Mouse (Mus musculus) hindbrain, embryonic 11.5 days (tissue): ENCODE measurements around the gene Lgr5. TPM values are rescaled to one million over a fixed set of nuclear protein-coding genes. Genes with fewer than 3 reads are reported as not detected.
A peak's percentile ranks its signal among the peaks of the same experiment; 100 is the strongest.

Source experiments
- ATAC-seq: fragments of 200-750 bp; cut with Nextera tagmentation; 2 replicates; pipeline ENCODE4 v1.8.0; 2017; ENCODE audit warnings: mild to moderate bottlenecking, moderate TSS enrichment, moderate library complexity; ENCODE audit not compliant: low FRiP score
- DNase-seq: peaks from one replicate; pipeline ENCODE4 v3.0.0-alpha.2; 2015; ENCODE audit warnings: low spot score
- H3K27ac ChIP-seq: fragments of 300-500 bp; sonication (generic); 2 replicates; pipeline ENCODE4 v1.5.1; 2014; ENCODE audit warnings: mild to moderate bottlenecking, low read depth, low read length
- H3K27me3 ChIP-seq: fragments of 300-500 bp; sonication (generic); 2 replicates; pipeline ENCODE4 v1.6.1; 2014; ENCODE audit warnings: mild to moderate bottlenecking, low read length, moderate library complexity, mixed read lengths; ENCODE audit not compliant: control insufficient read depth, insufficient read depth
- H3K36me3 ChIP-seq: fragments of 300-500 bp; sonication (generic); 2 replicates; pipeline ENCODE4 v1.6.1; 2014; ENCODE audit warnings: mild to moderate bottlenecking, low read length, moderate library complexity, mixed read lengths; ENCODE audit not compliant: control insufficient read depth, insufficient read depth
- H3K4me1 ChIP-seq: fragments of 300-500 bp; sonication (generic); replicated peaks from 2 replicates; pipeline ENCODE4 v1.6.1; 2014; ENCODE audit warnings: low read length, mixed read lengths; ENCODE audit not compliant: control insufficient read depth, insufficient read depth
- H3K4me2 ChIP-seq: fragments of 300-500 bp; sonication (generic); replicated peaks from 2 replicates; pipeline ENCODE4 v1.6.1; 2014; ENCODE audit warnings: mild to moderate bottlenecking, low read depth, low read length
- H3K4me3 ChIP-seq: fragments of 300-500 bp; sonication (generic); 2 replicates; pipeline ENCODE4 v1.5.1; 2014; ENCODE audit warnings: low read depth, low read length
- H3K9ac ChIP-seq: fragments of 300-500 bp; sonication (generic); 2 replicates; pipeline ENCODE4 v1.6.1; 2014; ENCODE audit warnings: low read depth, low read length
- H3K9me3 ChIP-seq: fragments of 300-500 bp; sonication (generic); 2 replicates; pipeline ENCODE4 v1.6.1; 2016; ENCODE audit warnings: low read length; ENCODE audit not compliant: control insufficient read depth
- whole genome bisulfite sequencing: fragments of 180-500 bp; shearing (Covaris S2); extraction: QIAGEN DNeasy Blood & Tissue Kit; methylation state at CpG from one replicate; pipeline ENCODE4 v1.1.7; 2014; 5-methylcytosine and 5-hydroxymethylcytosine counted together
- polyA plus RNA-seq: library from polyadenylated mRNA; unstranded; fragments of >200 nt; fragmentation: Nextera tagmentation; extraction: Ambion mirVana; gene quantifications from 2 replicates; pipeline ENCODE4 v1.2.1, GENCODE M21; 2014

Lgr5 gene
- polyA plus RNA-seq, 1 experiment from 2014 or later = 6.4 TPM

- ATAC-seq = no peak
- Histone ChIP-seq H3K4me2 (no peak overlapping the region), H3K36me3 (no peaks in the 10 kb centered on the region), H3K27ac (no peak overlapping the region), H3K4me1 (no peaks in the 10 kb centered on the region), H3K27me3 (no peaks in the 10 kb centered on the region), H3K9me3 (no peaks in the 10 kb centered on the region), H3K4me3 (no peak overlapping the region), H3K9ac (no peak overlapping the region)
- DNase-seq = no peak
- WGBS = 81% methylated on average over 12 of the region's 12 CpGs
Observed at GRCm38 (mm10) chr10:115561136-115561880, 26.3 kb downstream of the Lgr5 start.

- ATAC-seq = peak; percentile 71
- no peak for DNase-seq
- Histone ChIP-seq H3K4me3 (no peak overlapping the region), H3K36me3 (no peaks in the 10 kb centered on the region), H3K27ac (no peak overlapping the region), H3K4me2 (no peak overlapping the region), H3K9ac (no peak overlapping the region), H3K9me3 (no peaks in the 10 kb centered on the region), H3K27me3 (no peaks in the 10 kb centered on the region), H3K4me1 (no peaks in the 10 kb centered on the region)
- 17% methylated on average over 12 of the region's 12 CpGs for WGBS
Observed at GRCm38 (mm10) chr10:115556738-115557242, 30.8 kb downstream of the Lgr5 start.

GRCm38 (mm10) chr10:115555191-115555765, 32.3 kb downstream of the Lgr5 start:
- 65% methylated on average over 2 of the region's 2 CpGs for WGBS
- DNase-seq (no peak), ATAC-seq (no peak)
- H3K27me3 ChIP-seq = no peaks in the 10 kb centered on the region
- H3K9ac ChIP-seq = no peak overlapping the region
- no peak overlapping the region for H3K27ac ChIP-seq
- no peaks in the 10 kb centered on the region for H3K9me3 ChIP-seq
- H3K36me3 ChIP-seq = no peaks in the 10 kb centered on the region
- H3K4me2 ChIP-seq = no peak overlapping the region
- no peaks in the 10 kb centered on the region for H3K4me1 ChIP-seq
- no peak overlapping the region for H3K4me3 ChIP-seq

DNA sequence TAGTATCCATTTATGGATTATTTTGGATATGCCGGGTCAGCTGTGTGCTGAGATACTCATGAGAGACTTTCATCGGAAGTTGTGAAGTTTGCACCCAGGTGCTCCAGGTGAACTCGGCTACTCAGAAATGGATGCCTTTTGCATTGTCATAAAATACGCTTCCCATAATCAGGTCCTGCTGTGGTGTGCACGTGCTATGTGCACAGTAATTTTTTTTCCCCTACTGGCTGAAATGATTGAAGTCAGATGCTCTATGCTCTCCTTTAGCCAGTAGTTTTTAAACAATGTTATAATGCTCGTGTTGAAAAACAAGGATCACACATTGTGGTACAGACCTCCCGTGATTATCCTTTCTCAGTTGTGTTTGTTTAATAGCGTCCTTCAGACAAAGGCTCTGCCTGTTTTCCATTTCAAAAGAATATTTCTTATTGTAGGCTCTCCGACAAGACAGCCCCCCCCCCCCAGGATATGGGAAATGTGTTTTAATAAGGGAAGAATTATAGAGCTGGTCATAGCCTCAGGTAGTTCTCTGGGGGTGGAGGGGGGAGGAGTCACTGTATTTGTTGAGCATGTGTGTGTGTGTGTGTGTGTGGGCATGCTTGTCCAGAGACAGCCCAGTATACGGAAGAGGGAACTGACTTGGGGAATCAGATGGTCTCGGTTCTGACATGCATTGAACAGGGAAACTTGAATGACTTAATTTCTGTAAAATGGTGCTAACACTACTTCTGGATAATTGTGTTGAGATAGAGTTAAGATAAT, 34.0 kb downstream of the Lgr5 start:
- Histone ChIP-seq H3K4me1 (no peaks in the 10 kb centered on the region), H3K4me3 (no peak overlapping the region), H3K27ac (no peak overlapping the region), H3K9ac (no peak overlapping the region), H3K36me3 (no peaks in the 10 kb centered on the region), H3K9me3 (no peaks in the 10 kb centered on the region), H3K27me3 (no peaks in the 10 kb centered on the region), H3K4me2 (no peak overlapping the region)
- DNase-seq = no peak
- peak; percentile 60 for ATAC-seq
- 57% methylated on average over 11 of the region's 11 CpGs for WGBS

DNA sequence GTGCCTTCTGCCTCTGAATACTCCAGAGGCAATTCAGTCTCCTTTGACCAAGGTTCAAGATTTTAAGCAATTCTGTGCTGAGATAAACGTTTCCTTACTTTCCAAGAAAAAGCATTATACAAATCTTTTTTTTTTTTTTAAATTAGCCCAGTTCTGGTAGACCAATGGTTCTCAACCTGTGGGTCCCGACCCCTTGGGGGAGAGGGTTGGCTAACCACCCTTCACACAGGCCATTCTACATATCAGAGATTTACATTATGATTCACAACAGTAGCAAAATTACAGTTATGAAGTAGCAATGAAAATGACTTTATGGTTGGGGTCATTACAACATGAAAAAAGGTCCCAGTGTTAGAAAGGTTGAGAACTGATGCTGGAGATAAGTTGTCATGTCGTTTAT, 36.5 kb downstream of the Lgr5 start:
- H3K36me3 ChIP-seq = no peaks in the 10 kb centered on the region
- H3K4me2 ChIP-seq = no peak overlapping the region
- no peaks in the 10 kb centered on the region for H3K9me3 ChIP-seq
- WGBS = 89% methylated on average over 3 of the region's 3 CpGs
- no peak overlapping the region for H3K4me3 ChIP-seq
- no peak for DNase-seq
- H3K27me3 ChIP-seq = no peaks in the 10 kb centered on the region
- H3K9ac ChIP-seq = no peak overlapping the region
- H3K4me1 ChIP-seq = no peaks in the 10 kb centered on the region
- no peak overlapping the region for H3K27ac ChIP-seq
- no peak for ATAC-seq

DNA sequence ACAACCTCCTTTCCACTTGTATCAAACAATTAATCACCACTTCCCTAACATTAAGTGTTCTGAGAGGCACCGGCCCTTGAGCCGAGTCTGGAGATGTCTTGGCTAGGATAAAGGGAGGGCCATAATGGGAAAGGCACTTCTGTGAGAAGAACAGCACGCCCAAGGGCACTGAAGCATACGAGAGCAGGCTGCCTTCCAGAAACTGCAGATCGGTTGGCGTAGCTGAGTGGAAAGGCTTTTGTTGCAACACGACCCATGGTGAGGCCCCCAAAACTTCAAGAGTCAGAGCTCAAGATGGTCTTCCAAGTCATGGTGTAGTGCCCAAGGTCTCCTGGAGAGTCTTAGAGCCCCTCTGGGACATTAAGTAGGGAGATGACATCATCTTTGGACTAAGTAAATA, 37.3 kb downstream of the Lgr5 start:
- Histone ChIP-seq H3K4me1 (no peaks in the 10 kb centered on the region), H3K27me3 (no peaks in the 10 kb centered on the region), H3K4me2 (no peak overlapping the region), H3K9me3 (no peaks in the 10 kb centered on the region), H3K4me3 (no peak overlapping the region), H3K27ac (no peak overlapping the region), H3K9ac (no peak overlapping the region), H3K36me3 (no peaks in the 10 kb centered on the region)
- DNase-seq = no peak
- no peak for ATAC-seq
- 62% methylated on average over 7 of the region's 7 CpGs for WGBS

DNA sequence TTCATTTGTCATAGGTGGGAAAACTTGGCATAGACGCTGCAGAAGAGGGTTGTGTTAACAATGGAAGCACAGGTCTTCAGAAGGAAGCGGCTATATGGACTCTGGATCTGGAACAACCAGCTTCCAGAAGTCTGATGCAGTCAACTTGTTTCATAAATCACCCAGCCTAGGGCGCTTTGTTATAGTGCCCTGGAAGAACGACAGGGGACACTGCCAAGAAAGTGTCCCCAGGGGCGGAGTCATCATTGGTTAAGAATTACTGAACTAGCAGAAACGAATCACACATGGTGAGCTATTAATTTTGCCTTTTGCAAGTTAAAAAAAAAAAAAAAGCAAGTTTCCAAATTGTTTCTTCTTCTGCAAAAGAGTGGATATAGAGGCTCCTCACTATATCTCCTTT, 44.7 kb downstream of the Lgr5 start:
- ATAC-seq (no peak), DNase-seq (no peak)
- Histone ChIP-seq H3K4me3 (no peak overlapping the region), H3K4me1 (no peaks in the 10 kb centered on the region), H3K27me3 (no peaks in the 10 kb centered on the region), H3K27ac (no peak overlapping the region), H3K4me2 (no peak overlapping the region), H3K36me3 (no peaks in the 10 kb centered on the region), H3K9ac (no peak overlapping the region), H3K9me3 (no peaks in the 10 kb centered on the region)
- 85% methylated on average over 6 of the region's 6 CpGs for WGBS

DNA sequence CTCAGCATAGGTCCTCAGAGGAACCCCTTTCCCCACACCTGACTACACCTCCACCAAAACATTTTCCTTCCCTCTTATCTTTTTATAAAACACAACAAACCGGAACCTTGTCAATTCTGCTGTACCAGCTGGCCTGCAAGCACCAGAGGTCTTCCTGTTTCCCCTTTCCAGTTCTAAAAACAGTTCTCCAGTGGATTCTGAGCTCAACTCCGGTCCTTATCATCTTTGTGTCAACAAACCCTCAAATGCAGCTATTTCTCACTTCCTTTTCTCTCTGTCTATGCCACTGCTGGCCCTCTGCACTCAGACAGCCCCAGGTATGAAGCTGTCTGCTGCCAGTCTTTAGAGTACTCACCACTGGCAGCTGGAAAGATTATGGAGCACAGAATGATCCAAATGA, 56.8 kb downstream of the Lgr5 start:
- no peak overlapping the region for H3K27ac ChIP-seq
- DNase-seq = no peak
- no peak overlapping the region for H3K4me2 ChIP-seq
- WGBS = 75% methylated on average over 2 of the region's 2 CpGs
- no peaks in the 10 kb centered on the region for H3K36me3 ChIP-seq
- H3K9me3 ChIP-seq = no peaks in the 10 kb centered on the region
- no peak overlapping the region for H3K9ac ChIP-seq
- ATAC-seq = no peak
- H3K4me3 ChIP-seq = no peak overlapping the region
- H3K4me1 ChIP-seq = no peaks in the 10 kb centered on the region
- H3K27me3 ChIP-seq = no peaks in the 10 kb centered on the region
